Mouse (Mus musculus) forelimb bud, embryonic 11.5 days (tissue): ENCODE measurements around the gene Grm7.

Source experiments
- DNase-seq: peaks from one replicate; pipeline ENCODE4 v3.0.0-alpha.2; 2012; ENCODE audit warnings: low read depth, low spot score

Grm7 gene

DNA sequence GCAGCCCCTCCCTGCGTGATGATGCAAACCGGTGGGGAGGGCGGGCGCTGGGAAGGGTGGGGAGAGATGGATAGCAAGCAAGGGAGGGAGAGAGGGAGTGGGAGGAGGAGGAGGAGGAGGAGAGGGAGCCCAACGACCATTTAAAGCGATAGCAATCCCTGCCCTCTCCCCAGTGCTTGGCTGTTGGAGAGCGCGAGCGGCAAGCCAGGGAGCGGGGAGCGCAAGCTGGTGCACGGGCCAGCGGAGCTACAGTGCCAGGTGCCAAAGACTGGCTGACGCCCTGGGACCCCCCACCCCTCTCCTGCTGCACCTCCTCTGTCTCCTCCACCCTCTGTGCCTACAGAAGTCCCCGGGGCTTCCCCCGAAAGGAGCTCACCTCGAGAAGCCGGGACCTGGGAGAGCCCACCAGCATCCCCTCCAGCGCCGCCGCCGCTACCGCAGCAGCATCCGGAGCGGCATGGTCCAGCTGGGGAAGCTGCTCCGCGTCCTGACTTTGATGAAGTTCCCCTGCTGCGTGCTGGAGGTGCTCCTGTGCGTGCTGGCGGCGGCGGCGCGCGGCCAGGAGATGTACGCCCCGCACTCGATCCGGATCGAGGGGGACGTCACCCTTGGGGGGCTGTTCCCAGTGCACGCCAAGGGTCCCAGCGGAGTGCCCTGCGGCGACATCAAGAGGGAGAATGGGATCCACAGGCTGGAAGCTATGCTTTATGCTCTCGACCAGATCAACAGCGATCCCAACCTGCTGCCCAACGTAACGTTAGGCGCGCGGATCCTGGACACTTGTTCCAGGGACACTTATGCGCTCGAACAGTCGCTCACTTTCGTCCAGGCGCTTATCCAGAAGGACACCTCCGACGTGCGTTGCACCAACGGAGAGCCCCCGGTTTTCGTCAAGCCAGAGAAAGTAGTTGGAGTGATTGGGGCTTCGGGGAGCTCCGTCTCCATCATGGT, at the start of gene Grm7:
Grm7 (plus strand) TSS at position 171 of the 951 bp plus-strand sequence.
- DNase-seq = peak; percentile 19

DNA sequence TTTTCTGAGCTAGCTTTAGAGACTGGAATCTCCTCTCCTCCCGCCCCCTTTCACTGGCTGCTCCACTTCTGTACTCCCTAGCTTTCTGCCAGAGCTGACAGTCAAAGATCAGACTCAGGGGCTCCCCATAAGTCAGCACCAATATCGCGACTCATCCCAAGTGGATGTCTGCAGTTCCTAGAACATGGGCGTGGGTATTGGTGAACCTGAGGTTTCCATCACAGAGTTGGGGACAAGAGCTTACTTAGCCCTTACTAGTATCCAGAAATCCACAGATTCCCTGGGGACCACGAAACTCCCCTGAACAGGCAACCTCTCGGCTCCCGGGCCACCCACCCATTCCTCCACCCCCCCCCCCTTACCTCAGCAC, 355 bp upstream of the Grm7 start:
- DNase-seq = no peak

DNA sequence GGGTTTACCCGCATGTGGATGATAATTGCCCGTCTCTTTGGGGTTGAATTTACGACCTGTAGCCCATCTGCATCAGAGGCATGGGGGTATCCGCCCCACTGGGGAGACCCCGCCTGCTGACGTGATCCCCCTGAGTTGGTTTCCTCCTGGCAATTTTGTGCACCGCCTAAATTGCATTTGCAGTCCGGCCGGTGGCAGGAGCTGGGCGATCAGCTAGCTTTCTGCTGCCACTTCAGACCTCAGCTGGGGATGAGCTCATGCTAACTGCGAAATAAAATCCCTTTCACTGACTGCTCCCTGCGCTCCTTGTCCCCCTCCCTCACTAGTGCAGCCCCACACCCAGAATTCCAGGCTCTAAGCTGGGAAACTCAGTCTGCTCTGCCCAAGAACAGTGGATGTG, 1.5 kb downstream of the Grm7 start:
- no peak for DNase-seq

DNA sequence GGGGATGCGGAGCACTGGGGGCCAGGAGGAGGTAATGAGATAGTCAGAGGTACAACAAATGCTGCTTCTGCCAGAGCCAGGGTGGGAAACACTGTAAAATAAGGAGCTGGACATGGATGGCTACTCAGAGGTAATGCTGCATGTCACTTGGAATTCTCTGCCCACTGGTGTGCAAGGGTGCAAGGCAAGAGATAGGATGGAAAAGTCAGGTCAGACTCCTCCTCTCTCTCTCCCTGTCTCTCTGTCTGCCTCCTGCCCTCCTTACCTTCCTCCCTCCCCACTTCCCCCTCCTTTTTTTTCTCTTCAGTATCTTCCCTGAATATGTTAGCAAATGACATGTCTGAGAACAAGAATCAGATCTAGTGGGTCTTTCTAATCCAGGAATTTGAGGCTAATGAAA, 3.8 kb downstream of the Grm7 start:
- no peak for DNase-seq

DNA sequence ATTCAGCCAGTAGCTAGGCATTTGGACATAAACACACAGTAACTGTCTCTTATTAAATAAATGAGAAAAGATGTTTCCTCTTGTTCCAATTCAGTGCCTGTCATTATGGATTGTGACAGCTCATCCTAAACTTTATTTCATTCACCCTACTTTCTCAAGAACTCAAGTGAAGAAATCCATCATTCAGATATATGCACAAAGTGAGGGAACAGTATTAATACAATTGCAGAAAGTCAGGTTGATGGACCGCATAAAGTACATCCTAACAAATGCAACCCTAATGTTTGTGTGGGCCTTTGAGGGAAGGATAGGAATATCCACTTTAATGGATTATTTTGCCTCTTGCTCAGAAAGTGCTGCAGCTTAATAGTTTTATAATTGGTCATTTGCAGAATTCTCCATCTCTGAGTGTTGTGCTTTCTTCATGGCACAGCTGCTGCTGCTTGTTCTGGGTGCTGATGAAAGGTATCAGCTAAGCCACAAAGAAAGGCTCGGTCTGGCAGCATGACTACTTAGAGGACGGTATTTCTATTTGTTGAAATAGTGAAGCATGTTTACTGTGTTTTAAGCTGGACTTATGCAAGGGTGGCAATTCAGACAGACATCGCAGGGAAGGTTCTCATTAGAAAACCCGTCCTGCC, 8.1 kb downstream of the Grm7 start:
- no peak for DNase-seq

DNA sequence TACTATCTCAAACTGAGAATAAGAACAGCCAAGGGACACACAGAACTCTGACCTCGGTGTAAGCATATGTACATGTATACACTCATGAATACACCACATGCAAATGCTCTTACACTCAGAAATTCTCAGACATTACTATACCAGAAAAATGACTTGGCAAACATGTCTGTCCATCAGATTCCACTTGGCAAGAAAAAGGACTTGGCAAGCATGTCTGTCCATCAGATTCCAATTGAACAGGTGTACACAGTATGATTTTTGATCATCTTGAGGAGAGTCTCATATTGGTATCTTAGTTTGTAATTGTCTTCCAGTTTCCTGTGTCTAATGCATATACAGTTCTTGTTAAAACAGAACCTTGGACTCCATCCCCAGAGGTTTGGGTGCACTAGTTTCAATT, 19.1 kb downstream of the Grm7 start:
- DNase-seq = no peak

DNA sequence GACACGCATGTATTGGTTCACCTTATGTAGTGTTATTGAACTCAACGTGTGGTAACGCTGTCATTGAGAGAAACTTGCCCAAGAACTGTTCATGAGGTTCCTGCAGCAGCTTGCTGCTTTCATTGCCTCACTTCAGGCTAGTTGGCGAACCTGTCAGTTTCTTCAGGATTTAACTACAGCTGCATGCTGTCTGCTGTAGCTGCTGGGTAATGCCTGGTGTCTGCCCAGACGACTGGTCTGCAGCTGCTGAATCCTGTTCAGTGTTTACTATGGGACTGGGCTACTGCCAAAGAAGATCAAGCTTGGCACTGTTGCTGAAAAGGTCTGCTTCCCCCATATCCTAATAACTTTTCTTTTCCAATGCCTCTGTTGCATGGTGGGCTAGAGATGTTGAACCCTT, 23.1 kb downstream of the Grm7 start:
- no peak for DNase-seq

DNA sequence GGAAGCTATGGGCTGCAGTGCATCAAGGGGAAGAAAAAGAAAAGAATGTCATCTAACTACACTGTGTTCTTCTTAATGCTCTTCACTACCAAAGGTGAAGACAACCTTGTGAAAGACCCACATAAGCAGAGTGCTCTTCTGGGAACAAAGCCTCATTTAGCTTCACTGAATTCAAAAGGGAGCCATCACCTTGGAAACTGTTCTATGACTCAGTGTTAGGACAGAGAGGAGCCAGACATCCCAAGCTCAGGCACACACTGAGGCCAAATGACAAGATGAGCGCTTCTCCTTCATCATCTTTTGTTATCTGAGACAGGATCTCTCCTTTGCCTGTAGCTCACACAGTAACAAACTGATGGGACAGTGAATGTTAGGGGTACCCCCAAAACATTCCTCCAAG, 45.6 kb downstream of the Grm7 start:
- DNase-seq = no peak

DNA sequence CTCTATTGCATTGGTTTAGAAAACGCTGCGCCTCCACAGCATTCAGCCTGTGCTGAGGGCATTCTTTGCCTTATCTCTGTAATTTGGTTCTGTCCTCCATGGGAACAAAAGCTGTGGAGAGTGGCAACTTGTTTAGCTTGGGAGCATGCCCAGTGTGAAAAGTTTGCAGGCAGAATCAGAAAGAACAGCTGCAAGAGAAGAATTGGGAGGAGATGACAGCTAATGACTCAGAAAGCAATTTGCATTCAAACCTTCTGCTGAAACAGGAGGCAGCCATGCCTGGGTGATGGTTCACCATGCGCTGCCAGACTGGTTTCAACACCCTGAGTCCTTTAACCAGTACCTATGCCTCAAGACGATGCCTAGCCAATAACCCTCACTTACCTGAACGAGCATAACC, 64.4 kb downstream of the Grm7 start:
- DNase-seq = no peak

DNA sequence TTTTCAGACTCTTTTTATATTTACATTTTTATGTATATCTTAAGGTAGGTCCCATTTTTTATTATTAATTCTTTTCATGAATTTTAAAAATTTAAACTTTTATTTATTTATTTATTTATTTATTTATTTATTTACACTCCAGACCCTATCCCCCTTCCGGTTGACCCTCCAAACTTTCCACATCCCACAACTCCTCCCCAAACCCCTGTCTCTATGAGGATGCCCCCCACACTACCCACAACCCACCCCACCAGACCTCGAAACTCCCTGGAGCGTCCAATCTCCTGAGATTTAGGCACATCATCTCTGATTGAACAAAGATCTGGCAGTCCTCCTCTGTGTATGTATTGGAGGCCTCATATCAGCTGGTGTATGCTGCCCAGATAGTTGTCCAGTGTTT, 69.6 kb downstream of the Grm7 start:
- DNase-seq = no peak

DNA sequence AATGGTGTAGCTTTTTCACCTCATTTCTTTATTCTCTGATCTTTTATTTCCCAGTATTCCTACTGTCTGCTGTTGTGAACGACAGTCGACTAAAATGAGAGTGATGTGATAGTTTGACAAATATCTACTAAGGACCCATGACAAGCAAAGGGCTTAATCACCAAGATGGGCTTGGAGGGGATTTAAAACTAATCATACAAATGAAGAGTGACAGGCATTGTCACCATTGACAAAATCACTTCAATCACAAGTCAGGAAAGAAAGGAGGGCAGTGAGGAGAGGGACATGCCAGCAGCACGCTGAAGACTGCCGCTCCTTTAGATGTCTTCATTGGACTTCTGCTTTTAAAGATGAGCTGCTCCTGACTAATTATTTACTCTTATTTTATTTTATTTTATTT, 78.0 kb downstream of the Grm7 start:
- DNase-seq = no peak

DNA sequence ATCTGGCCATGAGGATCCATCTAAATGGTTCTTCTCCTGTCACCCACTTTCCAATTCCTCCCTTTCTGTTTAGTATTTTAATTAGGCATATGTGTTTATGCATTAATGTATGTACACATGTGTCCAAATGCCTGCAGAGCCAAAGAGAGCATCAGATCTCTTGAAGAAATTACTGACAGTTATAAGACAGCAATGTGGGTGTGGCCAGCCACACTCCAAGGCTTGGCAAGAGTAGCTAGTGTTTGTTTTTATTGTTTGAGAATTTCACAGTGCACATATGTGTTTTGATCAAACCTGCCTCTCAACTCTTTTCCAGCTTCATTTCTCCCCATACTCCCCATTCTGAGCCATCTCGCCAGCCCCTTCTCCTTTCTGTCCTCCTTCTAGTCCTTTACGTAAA, 88.5 kb downstream of the Grm7 start:
- no peak for DNase-seq

DNA sequence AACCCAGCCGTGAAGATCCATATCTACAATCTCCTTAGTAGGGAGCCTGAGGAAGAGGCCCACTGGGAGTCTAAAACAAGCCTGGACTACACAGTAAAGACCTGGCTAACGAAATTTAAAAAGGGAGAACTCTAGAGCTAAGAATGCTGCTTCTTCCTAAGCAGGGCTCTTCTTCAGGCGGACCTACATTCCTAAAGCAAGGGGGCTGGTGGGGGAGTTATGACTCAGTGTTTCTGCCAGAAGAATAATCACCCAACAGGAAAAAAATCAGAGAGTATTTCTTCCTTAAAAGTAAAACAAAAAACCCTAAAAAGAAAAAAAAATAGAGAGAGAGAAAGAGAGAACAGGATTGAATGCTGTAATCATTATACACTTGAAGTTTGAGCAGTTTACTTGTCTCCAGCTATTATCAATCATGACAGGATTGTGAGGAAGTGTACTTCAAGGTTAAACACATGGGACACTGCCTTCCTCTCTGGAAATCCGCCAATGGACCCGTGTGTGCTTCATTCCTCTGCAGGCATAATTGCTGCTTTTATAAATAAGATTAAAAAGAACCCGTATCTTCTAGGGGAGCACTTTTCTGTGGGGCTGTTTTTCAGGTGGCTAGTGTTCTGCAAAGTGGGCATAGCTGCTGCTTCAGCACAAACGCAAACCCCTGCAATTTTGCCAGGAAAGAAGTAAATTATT, 98.7 kb downstream of the Grm7 start:
- DNase-seq = no peak

DNA sequence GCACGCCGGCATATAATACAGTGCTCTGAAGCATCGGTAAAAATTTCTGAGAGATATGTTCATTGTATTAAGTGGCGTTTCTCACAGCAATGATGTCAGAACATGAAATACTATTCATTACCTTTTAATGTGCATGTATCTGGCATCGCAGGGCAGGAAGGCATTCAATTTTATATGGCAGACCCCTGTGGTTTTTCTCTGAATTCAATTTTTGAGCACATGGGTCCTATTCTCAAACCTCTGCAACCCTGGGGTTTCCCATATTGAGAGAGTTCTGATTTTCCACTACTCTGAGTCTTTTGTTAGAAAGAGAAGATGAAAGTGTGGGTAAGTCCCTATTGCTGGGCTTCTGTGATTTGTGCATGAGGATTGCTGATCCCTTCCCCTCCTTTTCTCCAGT, 110.5 kb downstream of the Grm7 start:
- no peak for DNase-seq

DNA sequence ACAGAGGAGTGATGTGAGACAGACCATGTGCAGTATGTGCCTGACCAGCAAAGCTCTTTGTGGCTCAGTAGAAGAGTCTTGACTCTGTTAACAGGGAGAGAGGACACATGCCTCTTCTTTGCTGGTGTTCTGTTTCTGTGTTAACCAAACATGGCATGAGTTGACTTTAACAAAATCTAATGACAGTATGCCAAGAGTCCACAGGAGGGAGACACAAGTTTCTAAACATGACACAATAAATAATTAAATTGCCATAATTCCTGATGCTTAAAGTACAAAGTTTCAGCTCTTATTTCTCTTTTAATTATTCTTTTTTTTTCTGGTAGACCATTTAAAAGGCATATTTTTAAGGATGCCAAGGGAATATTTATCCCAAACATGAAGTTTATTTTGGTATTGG, 124.2 kb downstream of the Grm7 start:
- DNase-seq = no peak

DNA sequence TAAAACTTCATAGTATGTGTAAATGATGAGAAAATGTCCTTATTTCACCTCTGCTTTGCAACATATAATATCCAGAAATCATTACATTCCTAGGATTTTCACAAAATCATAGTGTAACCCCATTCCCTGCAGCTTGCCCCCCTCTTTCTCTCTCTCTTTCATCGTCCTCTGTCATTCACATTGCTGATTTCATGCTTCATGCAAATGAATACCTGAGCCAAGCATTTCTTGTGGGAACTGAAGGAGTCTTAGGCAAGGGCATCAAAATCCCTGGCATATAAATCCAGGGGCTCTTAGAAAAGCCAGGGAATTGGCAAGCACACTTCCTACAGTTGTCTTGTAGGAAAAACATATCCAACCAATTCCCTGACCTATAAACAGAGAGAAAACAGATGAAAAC, 127.3 kb downstream of the Grm7 start:
- DNase-seq = no peak

DNA sequence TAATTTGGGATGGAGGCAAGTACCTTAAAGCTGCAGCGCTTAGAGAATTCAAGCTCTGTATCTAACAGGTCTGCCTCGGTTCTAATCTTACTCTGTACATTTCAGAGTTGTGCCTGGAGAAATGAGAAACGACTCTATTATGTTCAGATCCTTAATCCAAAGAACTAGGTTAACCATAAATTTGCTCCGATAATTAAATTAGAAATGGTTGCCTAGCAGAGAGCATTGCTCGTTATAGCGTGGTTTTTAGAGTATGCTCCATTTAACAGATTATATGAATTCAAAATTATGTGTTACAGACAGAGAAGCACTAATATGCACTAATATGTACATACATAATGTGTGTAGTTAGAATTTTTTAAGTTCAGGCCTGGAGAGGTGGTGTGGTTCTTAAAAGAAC, 130.7 kb downstream of the Grm7 start:
- no peak for DNase-seq

DNA sequence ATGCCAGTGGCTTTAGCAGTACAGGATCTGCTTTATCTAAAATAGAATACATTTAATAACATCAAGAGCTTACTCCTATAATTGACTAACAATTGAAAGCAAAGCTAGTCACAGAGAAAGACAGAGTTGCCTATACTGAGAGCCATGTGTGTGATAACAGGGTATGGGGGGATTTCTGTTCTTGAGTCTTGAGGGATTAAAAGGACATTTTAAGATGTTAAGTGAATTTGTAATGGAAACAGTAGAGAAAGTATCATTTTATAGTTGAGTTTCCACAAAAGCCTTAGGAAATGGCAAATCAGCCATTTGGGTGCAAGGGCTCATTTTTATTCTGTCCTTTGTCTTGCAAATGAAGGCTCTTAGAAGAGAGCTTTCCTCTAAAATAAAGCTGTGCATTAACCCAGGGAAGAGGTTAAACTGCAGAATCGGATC, 140.1 kb downstream of the Grm7 start:
- no peak for DNase-seq

DNA sequence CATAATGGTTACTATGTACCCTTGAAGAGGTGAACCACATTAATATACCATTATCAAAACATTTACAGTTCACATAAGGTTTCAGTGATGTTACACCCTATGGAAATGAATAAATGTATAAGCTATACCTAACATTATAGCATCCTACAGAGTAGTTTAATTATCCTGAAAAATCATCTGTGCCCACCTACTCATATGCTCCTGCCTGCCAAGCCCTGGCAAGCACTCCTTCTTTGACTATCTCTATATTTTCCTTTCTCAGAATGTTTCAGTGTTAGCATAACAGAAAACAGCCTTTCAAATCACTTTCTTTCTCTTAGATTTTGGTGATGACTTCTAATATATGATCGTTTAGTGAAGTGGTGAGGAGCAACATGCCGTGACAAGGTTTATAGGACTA, 147.3 kb downstream of the Grm7 start:
- DNase-seq = no peak

DNA sequence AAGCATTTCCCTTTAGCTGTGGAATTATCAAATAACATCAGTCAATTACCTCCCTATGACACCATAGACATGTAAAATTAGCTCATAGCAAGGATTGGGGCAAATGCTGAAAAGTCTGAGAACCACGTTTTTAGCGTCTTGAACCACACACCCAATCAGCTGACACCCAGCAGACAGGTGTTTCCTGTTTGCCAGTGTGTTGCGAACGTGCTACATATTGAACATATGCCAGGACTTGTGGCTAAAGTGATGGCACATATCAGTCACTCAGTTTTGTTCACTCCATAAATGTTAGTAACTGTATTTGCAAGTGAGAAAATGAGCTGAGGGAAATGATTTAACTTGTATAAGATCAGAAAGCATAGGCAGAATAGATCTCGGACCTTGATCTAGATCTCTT, 162.1 kb downstream of the Grm7 start:
- no peak for DNase-seq

DNA sequence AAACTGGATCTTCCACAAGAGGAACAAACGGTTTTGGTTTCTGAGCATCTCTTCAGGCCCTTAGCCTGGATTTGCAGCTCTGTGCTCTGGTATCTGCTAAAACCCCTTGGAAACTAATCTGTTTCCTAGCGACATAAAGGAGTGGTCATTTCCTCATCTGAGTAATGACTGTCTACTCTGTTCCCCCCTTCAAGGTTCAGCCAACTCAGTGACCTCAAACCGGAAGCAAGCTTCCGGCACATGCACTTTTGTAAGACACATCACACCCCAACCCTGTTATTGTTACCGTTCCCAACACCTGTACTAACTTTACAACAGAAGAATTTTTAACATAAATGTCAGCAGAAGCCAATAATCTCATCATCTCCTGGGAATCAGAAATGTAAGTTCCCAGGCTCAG, 166.8 kb downstream of the Grm7 start:
- DNase-seq = no peak

DNA sequence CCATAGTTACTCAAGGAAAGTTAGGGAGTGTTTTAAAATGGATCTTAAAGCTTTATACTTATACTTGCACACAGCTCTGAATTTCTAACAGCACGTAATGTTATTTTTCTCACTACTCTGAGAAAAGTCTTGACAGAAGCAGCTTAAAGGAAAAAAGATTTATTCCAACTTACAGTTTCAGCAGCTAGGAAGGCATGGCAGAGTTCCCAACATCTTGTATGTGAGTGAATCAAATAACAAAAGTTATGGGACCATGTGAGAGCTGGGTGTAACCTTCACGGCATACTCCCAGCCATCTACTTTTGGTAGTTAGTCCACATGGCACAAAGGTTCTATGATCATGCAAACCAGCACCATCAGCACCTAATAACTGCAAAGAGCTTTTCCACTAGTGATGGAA, 172.9 kb downstream of the Grm7 start:
- DNase-seq = no peak

DNA sequence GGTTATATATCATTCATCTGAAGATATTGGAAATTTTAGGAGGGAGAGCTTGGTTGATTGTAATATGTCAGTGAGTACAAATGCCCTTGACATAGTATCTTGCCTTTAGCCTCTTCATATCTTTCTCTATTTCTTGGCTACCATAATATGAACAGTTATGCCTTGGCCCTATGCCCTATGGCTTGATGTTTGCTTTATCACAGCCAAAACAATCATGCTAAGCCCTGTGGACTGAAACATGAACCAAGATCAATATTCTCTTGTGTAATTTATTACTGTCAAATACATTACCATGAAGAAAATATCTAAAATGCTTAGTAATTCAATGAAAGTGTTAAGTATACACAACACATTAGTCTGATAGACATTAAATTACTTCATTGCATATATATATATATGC, 222.9 kb downstream of the Grm7 start:
- DNase-seq = no peak
